Mouse (Mus musculus): ENCODE data around the gene Gm17334. TPM values are rescaled to one million over a fixed set of nuclear protein-coding genes. Genes with fewer than 3 reads are reported as not detected.

The Gm17334 gene
- polyA plus RNA-seq, 1 experiment from 2014 or later: 0.31 TPM

- peak within 1 kb of the TSS; percentile 81 for H3K4me2 ChIP-seq
- no peaks in the 10 kb centered on the region for H3K9me3 ChIP-seq
- H3K9ac ChIP-seq (replicated peaks): peak within 1 kb of the TSS; percentile 75
- ATAC-seq (ENCODE audit: insufficient number of reproducible peaks, insufficient read depth, low FRiP score, low TSS enrichment, low read depth): peak; percentile 86
- peaks cover 15% of the 10 kb centered on the region for H3K36me3 ChIP-seq
- peak within 1 kb of the TSS; percentile 79 for H3K4me3 ChIP-seq (replicated peaks)
- peaks cover 15% of the 10 kb centered on the region for H3K4me1 ChIP-seq (replicated peaks)
- under 1% methylated on average over 40 of the region's 40 CpGs for WGBS
- H3K27ac ChIP-seq: peak within 1 kb of the TSS; percentile 51
- peaks cover 18% of the 10 kb centered on the region; the same call in 1 of the 2 replicates for H3K27me3 ChIP-seq
Measured at GRCm38 (mm10) chr11:53769760-53770124, 3.2 kb downstream of the Gm17334 start, which contains the start of gene Irf1. Gene Irf1, plus strand, starts transcription at chr11:53770014.

GRCm38 (mm10) chr11:53769185-53769576 lies 3.8 kb downstream of the Gm17334 start:
- H3K4me1 ChIP-seq (replicated peaks): peaks cover 19% of the 10 kb centered on the region
- peak overlapping the region; percentile 79 for H3K4me3 ChIP-seq (replicated peaks)
- 51% methylated on average over 12 of the region's 12 CpGs for WGBS
- peak overlapping the region; percentile 81 for H3K4me2 ChIP-seq
- H3K36me3 ChIP-seq: peaks cover 9% of the 10 kb centered on the region; the same call in 1 of the 2 replicates
- H3K9ac ChIP-seq (replicated peaks): no peak overlapping the region
- no peak for ATAC-seq (ENCODE audit: insufficient number of reproducible peaks, insufficient read depth, low FRiP score, low TSS enrichment, low read depth)
- H3K27ac ChIP-seq: no peak overlapping the region; the same call in 1 of the 2 replicates
- peaks cover 18% of the 10 kb centered on the region; the same call in 1 of the 2 replicates for H3K27me3 ChIP-seq
- no peaks in the 10 kb centered on the region for H3K9me3 ChIP-seq

DNA sequence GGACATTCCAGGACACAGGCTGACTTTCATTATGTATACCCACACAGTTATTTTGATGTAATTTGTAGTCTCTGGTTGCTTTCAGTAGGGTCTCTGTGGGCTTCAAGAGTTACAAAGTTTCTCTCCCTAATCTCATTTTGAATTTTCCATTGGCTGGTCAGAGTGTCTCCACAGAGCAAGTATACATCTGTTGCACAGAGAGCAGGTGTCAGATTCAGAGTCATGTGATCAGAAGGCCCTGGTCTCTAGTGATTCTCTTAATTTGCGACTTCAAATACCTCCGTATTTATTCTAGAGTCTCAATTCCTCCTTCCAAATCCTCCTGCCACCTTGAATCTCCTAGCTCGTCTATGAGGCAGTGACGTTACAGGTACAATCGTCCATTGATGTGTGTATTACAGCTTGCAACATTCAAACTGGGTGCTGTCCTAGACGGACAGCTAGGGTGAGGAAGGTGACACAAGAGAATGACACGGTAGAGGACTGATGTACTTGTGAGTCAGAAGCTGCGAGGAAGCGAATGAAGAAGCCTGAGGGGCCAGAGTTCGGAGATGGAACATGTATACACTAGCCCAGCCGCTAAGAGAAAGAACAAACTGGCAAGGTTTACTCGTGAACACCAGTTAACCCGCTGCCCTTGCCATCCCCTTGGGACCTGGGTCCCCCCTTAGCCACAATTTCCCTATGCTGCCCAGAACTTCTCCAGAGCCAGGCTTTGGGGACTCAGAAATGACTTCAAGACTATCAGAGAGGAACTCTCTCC lies 4.4 kb downstream of the Gm17334 start:
- no peak overlapping the region for H3K9ac ChIP-seq (replicated peaks)
- H3K9me3 ChIP-seq: no peaks in the 10 kb centered on the region
- H3K4me3 ChIP-seq (replicated peaks): no peak overlapping the region
- 72% methylated on average over 13 of the region's 13 CpGs for WGBS
- H3K27me3 ChIP-seq: peaks cover 18% of the 10 kb centered on the region; the same call in 1 of the 2 replicates
- no peak overlapping the region for H3K4me2 ChIP-seq
- H3K4me1 ChIP-seq (replicated peaks): peaks cover 25% of the 10 kb centered on the region
- H3K36me3 ChIP-seq: 0 out of 2 replicates have a peak, but pooled peaks cover 4% of the 10 kb centered on the region
- no peak overlapping the region for H3K27ac ChIP-seq
- ATAC-seq (ENCODE audit: insufficient number of reproducible peaks, insufficient read depth, low FRiP score, low TSS enrichment, low read depth): no peak

- no peak for ATAC-seq (ENCODE audit: insufficient number of reproducible peaks, insufficient read depth, low FRiP score, low TSS enrichment, low read depth)
- Histone ChIP-seq H3K4me2 (no peak overlapping the region), H3K9ac (replicated peaks) (no peak overlapping the region), H3K4me3 (replicated peaks) (no peak overlapping the region), H3K9me3 (no peaks in the 10 kb centered on the region), H3K36me3 (no peaks in the 10 kb centered on the region), H3K4me1 (replicated peaks) (peaks cover 54% of the 10 kb centered on the region), H3K27me3 (peaks cover 24% of the 10 kb centered on the region), H3K27ac (peak overlapping the region; percentile 91; the same call in 1 of the 2 replicates)
- 47% methylated on average over 5 of the region's 5 CpGs for WGBS
Measured at GRCm38 (mm10) chr11:53764581-53764980, 8.4 kb downstream of the Gm17334 start.

- Histone ChIP-seq H3K4me3 (replicated peaks) (peak overlapping the region; percentile 38), H3K9me3 (no peaks in the 10 kb centered on the region), H3K4me1 (replicated peaks) (peaks cover 59% of the 10 kb centered on the region), H3K27ac (peak overlapping the region; percentile 91), H3K9ac (replicated peaks) (peak overlapping the region; percentile 57), H3K4me2 (peak overlapping the region; percentile 73), H3K27me3 (peaks cover 22% of the 10 kb centered on the region), H3K36me3 (no peaks in the 10 kb centered on the region)
- peak; percentile 83 for ATAC-seq (ENCODE audit: insufficient number of reproducible peaks, insufficient read depth, low FRiP score, low TSS enrichment, low read depth)
- WGBS: 1% methylated on average over 33 of the region's 33 CpGs
Measured at GRCm38 (mm10) chr11:53763496-53764140, 9.4 kb downstream of the Gm17334 start.

GRCm38 (mm10) chr11:53762827-53763495 lies 10.0 kb downstream of the Gm17334 start:
- Histone ChIP-seq H3K4me1 (replicated peaks) (peaks cover 60% of the 10 kb centered on the region), H3K27me3 (peaks cover 19% of the 10 kb centered on the region), H3K36me3 (no peaks in the 10 kb centered on the region), H3K4me3 (replicated peaks) (peak overlapping the region; percentile 38), H3K9me3 (no peaks in the 10 kb centered on the region), H3K27ac (peak overlapping the region; percentile 91), H3K4me2 (peak overlapping the region; percentile 73), H3K9ac (replicated peaks) (peak overlapping the region; percentile 57; the same call in 1 of the 2 replicates)
- 6% methylated on average over 23 of the region's 23 CpGs for WGBS
- no peak for ATAC-seq (ENCODE audit: insufficient number of reproducible peaks, insufficient read depth, low FRiP score, low TSS enrichment, low read depth)

DNA sequence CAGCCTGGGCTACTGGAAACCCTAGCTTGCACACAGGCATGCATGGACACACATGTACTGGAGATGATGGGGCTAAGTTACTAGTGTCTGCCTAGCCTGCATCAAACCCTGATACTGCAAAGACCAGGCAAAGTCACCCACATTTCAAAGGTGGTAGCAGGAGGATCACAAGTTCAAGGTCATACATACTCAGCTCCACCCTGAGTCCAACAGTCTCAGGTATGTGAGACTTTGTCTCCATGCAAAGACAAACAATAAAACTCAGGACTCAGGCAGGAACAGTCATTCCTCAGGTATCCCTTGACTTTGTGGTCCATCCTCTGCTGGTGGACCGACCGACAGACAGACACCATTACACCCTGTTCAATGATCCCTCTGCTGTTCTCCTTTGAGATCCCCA lies 10.6 kb downstream of the Gm17334 start:
- peak overlapping the region; percentile 73 for H3K4me2 ChIP-seq
- ATAC-seq (ENCODE audit: insufficient number of reproducible peaks, insufficient read depth, low FRiP score, low TSS enrichment, low read depth): no peak
- peaks cover 60% of the 10 kb centered on the region for H3K4me1 ChIP-seq (replicated peaks)
- no peaks in the 10 kb centered on the region for H3K36me3 ChIP-seq
- peaks cover 17% of the 10 kb centered on the region for H3K27me3 ChIP-seq
- peak overlapping the region; percentile 38 for H3K4me3 ChIP-seq (replicated peaks)
- H3K27ac ChIP-seq: no peak overlapping the region
- WGBS: 72% methylated on average over 2 of the region's 2 CpGs
- no peaks in the 10 kb centered on the region for H3K9me3 ChIP-seq
- no peak overlapping the region for H3K9ac ChIP-seq (replicated peaks)

DNA sequence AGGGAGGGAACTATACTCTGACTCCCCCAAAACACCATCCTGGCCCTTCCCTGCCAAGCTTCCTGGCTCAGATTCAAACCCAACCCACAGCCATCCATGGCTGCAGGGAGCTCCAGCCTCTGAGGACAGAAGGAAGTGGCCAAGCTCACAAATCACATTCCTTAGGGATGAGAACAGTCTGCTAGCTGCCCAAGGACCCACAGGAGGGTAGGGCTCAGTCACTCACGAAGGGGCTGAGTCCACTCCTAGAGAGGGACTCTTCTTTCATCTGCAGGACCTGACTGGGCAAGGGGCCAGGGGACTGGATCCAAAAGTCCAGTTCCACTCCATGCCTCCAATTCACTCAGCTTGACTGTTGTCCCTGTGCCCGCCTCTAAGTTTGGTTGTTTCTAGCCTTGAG lies 11.2 kb downstream of the Gm17334 start:
- WGBS: 58% methylated on average over 2 of the region's 2 CpGs
- H3K4me2 ChIP-seq: 0 out of 2 replicates have a peak overlapping the region, but pooled peaks have one; percentile 73
- H3K27ac ChIP-seq: no peak overlapping the region
- H3K4me3 ChIP-seq (replicated peaks): no peak overlapping the region
- peaks cover 60% of the 10 kb centered on the region for H3K4me1 ChIP-seq (replicated peaks)
- no peaks in the 10 kb centered on the region for H3K9me3 ChIP-seq
- no peak overlapping the region for H3K9ac ChIP-seq (replicated peaks)
- no peaks in the 10 kb centered on the region for H3K36me3 ChIP-seq
- no peak for ATAC-seq (ENCODE audit: insufficient number of reproducible peaks, insufficient read depth, low FRiP score, low TSS enrichment, low read depth)
- peaks cover 15% of the 10 kb centered on the region for H3K27me3 ChIP-seq

GRCm38 (mm10) chr11:53761284-53761683 lies 11.7 kb downstream of the Gm17334 start:
- Histone ChIP-seq H3K4me2 (no peak overlapping the region), H3K9ac (replicated peaks) (no peak overlapping the region), H3K4me1 (replicated peaks) (peaks cover 60% of the 10 kb centered on the region), H3K9me3 (no peaks in the 10 kb centered on the region), H3K27me3 (peaks cover 15% of the 10 kb centered on the region), H3K27ac (no peak overlapping the region), H3K36me3 (no peaks in the 10 kb centered on the region), H3K4me3 (replicated peaks) (no peak overlapping the region)
- 69% methylated on average over 5 of the region's 5 CpGs for WGBS
- ATAC-seq (ENCODE audit: insufficient number of reproducible peaks, insufficient read depth, low FRiP score, low TSS enrichment, low read depth): no peak

- H3K27me3 ChIP-seq: peaks cover 15% of the 10 kb centered on the region
- 6% methylated on average over 22 of the region's 22 CpGs for WGBS
- H3K36me3 ChIP-seq: no peaks in the 10 kb centered on the region
- no peak overlapping the region; the same call in 1 of the 2 replicates for H3K9ac ChIP-seq (replicated peaks)
- ATAC-seq (ENCODE audit: insufficient number of reproducible peaks, insufficient read depth, low FRiP score, low TSS enrichment, low read depth): no peak
- H3K9me3 ChIP-seq: no peaks in the 10 kb centered on the region
- no peak overlapping the region for H3K27ac ChIP-seq
- H3K4me1 ChIP-seq (replicated peaks): peaks cover 58% of the 10 kb centered on the region
- H3K4me2 ChIP-seq: peak overlapping the region; percentile 39
- no peak overlapping the region for H3K4me3 ChIP-seq (replicated peaks)
Measured at GRCm38 (mm10) chr11:53759545-53760406, 13.2 kb downstream of the Gm17334 start.
